Mouse (Mus musculus) inflammation-experienced regulatory T-cells, adult 6 months (primary cell): ENCODE data around the gene Pink1. TPM values are rescaled to one million over a fixed set of nuclear protein-coding genes. Genes with fewer than 3 reads are reported as not detected.

Source experiments
- ATAC-seq: one replicate; pipeline ENCODE4 v1.8.0; 2017
- polyA plus RNA-seq, 3 experiments: library from polyadenylated mRNA; unstranded; fragments of 100-300 nt; shearing (Covaris generic); gene quantifications; one replicate each; pipeline ENCODE4 v1.2.1; 2017

Pink1 gene
- polyA plus RNA-seq, 3 experiments from 2014 or later, result 6.0 to 24.7 (median 10.8) TPM

DNA sequence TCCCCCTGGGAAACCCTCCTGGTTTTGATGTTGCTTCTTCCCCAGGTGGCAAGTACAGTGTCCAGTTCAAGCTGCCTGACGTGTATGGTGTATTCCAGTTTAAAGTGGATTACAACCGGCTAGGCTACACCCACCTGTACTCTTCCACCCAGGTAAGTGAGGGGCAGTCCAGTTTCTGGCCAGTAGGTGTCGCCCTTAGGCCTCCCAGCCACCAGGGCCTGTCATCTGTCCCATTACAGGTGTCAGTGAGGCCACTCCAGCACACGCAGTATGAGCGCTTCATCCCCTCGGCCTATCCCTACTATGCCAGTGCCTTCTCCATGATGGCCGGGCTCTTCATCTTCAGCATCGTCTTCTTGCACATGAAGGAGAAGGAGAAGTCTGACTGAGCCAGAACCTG, 14.5 kb downstream of the Pink1 start:
- ATAC-seq, result no peak

DNA sequence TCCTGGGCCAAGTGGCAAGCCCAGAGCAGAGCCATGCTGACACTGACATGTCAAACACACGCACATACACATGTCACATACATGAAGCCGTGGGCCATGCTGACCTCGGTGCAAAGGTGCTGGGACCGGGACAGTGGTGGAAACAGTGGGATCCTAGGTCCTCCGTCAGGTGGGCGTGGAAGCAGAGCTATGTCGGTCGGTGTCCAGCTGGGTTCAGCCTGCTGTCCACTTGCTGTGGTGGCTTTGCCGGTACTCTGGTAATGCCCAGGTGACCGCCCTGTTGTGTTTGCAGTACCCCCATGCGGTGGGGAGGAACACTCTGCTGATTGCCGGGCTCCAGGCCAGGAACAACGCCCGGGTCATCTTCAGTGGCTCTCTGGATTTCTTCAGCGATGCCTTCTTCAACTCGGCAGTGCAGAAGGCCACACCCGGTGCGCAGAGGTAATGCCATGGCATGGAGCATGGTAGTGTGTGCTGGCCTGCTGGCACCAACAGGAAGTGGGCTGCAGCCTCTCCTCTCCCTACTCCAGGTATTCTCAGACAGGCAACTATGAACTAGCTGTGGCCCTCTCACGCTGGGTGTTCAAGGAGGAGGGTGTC, 15.7 kb downstream of the Pink1 start:
- no peak for ATAC-seq

DNA sequence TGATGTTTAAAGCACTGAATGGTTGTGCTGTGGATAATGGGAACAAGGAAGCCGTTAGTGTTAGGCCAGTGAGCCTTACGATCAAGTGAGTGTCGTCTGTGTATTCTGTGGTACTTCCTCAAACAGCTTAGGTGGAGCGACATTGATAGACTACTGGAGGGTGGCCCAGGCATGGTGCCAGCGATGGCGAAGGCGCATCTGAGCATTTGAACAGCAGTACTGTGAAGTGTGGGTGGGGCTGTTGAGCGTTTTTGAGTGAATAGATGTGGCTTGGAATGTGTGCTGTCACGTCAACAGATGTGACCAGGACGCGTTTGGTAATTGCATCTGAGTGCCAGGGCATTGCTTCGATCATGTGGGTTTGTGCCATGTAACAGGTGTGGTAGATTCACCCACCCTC, 18.4 kb downstream of the Pink1 start:
- no peak for ATAC-seq

DNA sequence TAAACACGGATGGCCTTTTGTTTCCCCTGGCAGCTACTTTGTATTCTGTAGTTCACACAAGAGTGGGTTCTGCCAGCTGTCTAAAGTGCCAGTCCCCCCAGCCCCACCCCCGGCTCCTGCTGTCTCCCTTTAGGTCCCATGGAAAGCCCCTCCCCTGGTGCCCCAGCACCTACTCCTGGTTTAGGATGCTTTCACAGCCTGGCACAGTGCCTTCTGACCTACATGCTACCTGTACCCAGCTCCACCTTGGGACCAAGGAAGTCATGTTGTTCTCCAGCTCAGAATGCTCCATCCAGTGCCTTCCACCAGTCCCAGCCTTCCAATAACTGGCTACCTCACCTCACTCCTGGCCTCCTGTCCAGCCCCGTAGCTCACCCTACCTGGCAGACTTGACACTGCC, 19.1 kb downstream of the Pink1 start:
- ATAC-seq, result no peak

DNA sequence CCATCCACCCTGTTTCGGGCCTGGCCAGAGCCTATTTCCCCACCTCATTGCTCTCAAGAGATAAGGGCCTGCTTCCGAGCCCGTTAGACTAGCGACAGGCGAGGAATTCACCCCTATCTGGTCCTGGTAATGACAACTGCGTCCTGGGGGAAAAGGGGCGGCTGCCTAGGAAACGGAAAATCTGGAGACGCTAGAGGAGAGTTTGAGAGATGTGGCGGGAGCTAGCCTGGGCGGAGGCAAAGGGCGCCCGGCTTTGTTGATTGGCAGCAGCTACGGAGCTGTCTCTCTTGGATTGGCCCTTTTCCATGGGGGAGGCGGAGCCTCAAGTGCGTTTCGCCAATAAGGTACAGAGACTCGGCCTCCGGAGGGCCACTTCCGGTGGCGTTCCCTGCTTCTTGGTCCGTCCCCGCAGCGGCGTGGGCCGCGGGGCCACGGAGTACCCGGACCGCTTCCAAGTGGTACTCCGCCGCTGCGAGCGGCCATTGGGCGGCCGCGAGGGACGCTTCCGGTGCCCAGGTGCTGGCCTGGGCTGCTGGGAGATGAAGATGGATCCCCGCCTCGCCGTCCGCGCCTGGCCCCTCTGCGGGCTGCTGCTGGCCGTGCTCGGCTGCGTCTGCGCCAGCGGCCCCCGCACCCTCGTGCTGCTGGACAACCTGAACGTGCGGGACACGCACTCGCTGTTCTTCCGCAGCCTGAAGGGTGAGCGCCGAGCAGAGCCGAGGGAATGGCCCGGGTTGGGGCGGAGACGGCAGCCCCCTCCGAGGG, 21.6 kb downstream of the Pink1 start, which contains the start of gene Ddost:
Ddost (plus strand) TSS at position 391 of the 765 bp plus-strand sequence.
- ATAC-seq, result peak; percentile 99

DNA sequence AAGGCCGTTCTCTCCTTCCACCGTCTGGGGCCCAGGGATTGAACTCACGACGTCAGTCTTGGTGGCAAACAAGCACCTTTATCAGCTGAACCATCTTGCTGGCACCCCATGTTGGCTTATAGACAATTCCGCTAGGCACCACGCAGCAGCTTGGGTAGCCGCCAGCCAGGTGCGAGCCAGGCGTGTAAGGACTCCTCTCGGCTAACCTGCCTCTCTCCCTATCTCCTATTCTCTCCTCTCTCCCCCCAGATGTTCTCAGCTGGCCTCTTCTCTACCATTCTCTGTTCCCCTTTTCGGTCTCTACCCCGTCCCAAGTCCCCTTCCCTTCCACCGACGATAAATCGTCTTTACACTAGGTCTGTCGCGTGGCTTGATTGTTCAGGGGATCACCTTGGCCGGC, 22.4 kb downstream of the Pink1 start:
- no peak for ATAC-seq

DNA sequence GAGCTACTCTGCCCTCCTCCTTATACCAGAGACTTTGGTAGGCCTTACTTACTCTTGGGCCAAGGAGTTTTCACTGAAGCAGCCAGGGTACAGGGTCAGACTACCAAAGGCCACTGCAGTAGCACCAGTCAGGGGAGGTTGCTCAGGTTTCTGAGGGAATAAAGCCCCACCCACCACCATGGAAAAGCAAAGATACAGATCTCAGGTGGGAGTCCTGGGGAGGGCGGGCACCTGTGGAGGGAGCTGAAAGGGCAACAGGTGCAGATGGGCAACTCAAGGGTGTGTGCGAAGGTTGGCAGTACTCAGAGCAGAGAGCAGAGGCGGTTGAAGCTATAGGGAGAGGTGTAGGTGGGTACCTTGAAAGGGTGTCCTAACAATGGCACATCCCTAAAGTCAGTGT, 23.1 kb downstream of the Pink1 start:
- no peak for ATAC-seq

DNA sequence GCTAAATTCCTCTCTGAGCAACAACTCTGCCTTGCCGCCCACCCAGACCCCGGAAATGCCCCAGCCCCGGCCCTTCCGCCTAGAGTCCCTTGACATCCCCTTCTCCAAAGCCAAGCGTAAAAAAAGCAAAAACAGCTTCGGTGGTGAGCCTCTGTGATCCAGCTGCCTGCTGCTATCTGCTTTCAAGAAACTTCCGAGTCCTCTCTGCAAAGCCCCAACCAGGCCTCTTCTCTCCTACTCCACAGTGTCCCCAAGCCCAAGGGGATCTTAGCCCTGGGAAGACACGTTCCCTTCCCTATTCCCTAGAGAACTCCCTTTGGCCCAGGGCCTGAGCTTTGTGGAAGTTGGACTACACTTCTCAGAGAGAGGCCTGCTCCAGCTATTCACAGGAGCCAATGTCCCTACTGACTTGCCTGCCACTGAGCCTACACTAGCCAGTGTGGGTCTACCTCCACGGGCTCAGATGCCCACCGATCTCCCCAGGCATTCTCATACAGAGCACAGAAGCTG, 24.8 kb downstream of the Pink1 start:
- no peak for ATAC-seq

DNA sequence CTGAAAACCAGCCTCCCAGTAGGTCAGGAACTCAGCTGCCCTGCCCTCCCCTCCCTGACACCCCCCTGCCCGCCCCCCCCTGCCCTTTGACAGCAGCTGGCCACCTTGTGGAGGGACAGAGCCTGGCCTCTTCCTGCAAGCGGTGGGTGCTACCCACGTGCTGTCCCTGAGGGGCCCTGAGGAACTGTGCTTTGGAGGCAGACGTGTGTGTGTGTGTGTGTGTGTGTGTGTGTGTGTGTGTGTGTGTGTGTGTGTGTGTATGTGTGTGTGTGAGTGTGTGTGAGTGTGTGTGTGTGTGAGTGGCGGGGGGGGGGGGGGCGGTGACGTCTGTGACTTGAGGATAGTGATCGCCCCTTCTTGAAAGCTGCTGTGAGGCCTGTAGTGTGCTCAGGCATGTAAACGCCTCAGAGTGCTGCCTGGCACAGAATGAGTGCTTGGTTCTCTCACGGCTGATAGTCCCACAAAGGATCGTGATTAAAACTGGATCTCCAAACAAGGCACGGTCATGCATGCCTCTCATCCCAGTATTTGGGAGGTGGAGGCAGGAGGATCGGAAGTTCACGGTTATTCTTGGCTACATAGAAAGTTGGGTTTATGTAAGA, 32.1 kb downstream of the Pink1 start:
- ATAC-seq, result no peak

DNA sequence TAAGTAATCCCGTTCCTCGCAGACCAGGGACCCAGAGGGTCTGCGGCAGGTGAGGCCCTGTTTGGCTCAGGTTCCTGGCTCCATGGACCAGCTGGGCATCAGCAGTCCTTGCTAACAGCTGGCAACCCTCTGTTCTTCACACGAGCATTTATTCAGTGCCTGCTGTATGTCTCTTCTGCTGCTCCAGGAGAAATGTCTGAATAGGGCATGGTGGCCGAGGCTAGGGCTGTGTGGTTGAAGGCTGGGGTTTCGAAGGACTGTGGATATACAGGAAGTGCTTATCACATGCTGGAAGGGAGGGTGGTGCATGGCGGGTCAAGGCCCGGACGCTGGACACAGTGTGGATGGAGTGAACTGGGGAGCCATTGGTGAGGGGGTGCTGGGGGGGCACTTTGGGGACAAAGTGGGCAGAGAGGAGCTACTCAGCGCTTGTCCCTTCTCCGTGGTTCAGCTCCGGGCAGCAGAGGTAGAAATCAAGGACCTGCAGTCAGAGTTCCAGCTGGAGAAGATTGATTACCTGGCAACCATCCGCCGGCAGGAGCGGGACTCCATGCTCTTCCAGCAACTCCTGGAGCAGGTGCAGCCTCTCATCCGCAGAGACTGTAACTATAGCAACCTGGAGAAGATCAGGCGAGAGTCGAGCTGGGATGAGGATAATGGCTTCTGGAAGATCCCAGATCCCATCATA, 32.7 kb downstream of the Pink1 start:
- no peak for ATAC-seq

DNA sequence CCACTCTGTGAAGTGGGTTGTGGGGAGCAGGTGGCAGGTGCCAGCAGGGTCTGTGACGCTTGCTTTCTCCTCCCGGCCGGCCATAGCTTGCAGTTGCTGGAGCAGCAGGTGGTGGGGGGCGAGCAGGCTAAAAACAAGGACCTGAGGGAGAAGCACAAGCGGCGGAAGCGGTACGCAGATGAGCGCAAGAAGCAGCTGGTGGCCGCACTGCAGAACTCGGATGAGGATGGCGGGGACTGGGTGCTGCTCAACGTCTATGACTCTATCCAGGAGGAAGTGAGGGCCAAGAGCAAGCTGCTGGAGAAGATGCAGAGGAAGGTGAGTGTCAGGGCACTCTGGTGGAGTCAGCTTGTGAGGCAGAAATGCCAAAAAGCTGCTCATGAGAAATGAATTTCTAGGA, 34.1 kb downstream of the Pink1 start:
- ATAC-seq, result no peak

DNA sequence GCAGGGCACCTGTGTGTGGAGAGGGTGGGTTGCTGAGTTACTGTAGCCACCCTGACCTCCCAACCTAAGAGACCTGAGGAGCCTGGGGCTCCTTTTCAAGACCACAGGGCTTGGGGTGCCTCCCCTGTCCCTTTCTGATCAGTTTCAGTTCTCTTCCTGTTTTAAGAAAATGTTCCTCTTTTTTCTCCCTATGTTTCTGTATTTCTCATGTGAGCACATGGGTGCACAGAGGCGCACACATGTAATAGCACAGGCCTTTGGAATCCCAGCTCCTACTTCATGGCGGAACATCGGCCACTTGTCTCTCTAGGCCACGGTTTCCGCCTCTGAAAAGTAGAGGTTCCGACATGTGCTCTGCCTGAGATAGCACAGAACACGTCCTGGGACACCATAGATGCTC, 37.4 kb downstream of the Pink1 start:
- no peak for ATAC-seq

DNA sequence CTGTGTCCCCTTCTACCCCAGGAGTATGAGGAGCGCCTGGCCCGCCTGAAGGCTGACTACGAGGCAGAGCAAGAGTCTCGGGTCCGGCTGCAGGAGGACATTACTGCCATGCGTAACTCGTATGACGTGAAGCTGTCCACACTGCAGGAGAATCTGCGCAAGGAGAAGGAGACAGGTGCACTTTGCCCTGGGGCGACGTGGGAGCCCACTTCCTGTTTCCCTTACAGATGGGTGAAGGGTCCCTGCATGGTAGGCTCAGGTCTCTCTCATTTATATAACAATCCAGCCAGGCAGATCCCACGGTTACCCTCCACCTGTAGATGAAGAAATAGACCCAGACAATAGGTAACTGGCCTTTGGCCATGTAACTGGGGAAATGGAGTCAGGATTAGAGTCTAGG, 39.7 kb downstream of the Pink1 start:
- ATAC-seq, result no peak

DNA sequence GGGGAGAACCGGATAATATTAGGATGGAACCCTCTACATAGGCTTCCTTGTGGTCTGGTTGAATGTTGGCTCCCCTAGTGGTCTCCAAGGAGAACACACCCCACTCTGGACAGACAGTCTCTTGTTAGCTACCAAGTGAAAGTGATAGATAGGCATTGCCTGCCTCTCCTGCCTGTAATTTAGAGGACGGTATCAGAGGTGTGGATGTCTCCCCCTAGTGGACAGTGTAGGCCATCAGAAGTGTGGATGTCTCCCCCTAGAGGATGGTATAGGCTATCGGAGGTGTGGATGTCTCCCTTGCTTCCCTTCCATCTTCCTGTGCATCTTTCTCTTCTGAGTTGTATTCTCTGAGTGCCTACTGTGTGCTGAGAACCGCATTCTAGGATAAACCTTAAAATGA, 43.3 kb downstream of the Pink1 start:
- ATAC-seq, result peak; percentile 91

DNA sequence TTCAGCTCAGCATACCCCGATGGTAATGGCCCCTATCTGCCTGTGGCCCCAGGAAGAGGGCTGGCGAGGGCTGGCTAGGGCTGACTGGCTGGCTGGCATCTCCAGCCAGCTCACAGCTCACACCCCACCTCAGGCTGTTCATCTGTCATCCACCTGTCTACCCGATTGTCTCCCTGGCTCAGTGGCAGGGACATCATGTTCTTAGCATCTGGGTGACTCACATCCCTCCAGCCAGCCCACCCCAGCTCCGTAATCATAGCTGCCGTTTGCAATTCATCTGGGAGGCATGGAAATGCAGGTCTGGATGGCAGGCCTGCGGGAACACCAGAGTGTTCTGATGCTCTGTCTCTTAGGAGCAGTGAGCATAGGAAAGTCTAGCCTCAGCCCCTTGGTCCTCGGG, 47.8 kb downstream of the Pink1 start:
- no peak for ATAC-seq

DNA sequence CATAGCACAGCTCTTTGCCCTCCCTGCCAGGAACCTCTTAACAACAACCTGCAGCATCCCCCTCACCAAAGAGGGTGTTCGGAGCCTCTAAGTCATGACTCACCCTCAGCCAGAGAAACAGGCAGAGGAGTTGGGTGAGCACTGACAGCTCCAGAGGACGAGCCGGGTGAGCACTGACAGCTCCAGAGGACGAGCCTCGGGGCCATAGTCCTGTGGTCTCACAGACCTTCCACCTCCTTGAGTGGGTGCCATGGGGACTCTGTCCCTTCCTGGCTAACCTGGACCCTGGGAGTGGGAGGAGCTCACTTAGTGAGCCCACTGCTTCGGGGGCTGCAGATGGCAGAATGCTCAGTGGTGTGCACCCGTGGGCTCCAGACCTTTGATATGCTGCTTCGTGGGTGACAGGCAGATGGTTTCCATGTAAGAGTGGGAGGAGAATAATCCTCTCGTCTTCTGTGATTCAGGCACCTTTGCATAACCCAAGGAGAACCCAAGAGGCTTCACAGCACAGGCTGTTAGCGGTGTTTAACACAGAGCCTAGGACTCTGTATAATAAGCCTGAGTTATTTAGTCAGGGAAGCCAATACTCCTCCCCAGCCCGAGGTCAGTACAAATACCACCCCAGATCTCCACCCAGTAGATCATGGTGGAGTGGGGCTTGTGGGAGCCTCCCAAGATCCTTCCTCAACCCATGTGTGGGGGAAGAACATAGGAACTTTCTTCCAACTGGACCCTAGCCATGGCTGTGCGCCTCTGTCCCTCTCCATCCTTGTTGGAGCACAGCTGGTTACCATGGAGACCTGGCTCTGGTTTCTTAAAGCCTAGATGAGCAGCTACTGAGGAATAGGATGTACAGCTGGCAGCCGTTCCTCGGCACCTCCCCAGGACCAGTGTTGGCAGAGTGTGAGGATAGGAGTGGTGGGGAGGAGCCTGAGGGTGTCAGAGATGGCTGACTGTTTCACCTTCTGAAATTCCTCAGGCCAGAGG, 53.8 kb downstream of the Pink1 start:
- ATAC-seq, result no peak

DNA sequence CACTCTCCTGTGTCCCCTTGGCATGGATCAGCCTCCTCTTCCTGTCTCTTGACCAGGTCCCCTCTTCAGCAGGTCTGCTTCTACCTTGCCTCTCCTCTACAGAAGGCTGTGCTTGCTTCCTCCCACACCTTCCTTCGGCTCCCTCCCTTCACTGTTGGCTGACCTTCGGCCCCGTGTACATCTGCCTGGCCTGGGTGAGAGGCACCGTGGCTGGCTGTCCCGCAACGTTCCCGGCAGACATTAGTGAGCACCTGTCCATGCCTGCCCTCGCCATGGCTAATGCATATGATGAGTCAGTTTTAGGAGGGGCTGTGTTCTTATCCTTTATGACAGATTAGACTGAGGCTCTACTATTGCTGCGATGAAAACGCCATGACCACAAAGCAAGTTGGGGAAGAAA, 58.2 kb downstream of the Pink1 start:
- no peak for ATAC-seq

Other genes starting within 250 kb of the Pink1 start
- gene Hp1bp3, start 110.0 kb downstream of the Pink1 start, polyA plus RNA-seq, result 100 to 1,000 TPM; 144 to 154 (median 152) TPM
- under 1 TPM; 0.16 to 0.53 (median 0.21) TPM for gene Sh2d5, start 75.9 kb downstream of the Pink1 start, polyA plus RNA-seq
- not detected for gene Kif17, start 75.9 kb downstream of the Pink1 start, polyA plus RNA-seq
- gene Ddost, start 21.6 kb downstream of the Pink1 start, polyA plus RNA-seq, result 100 to 1,000 TPM; 101 to 118 (median 104) TPM
- gene Cda, start 41.7 kb upstream of the Pink1 start, polyA plus RNA-seq, result not detected
- not detected for gene Fam43b, start 70.2 kb upstream of the Pink1 start, polyA plus RNA-seq
- gene Mul1, start 108.4 kb upstream of the Pink1 start, polyA plus RNA-seq, result 10 to 100 TPM; 11.9 to 16.6 (median 14.9) TPM
- gene Camk2n1, start 128.0 kb upstream of the Pink1 start, polyA plus RNA-seq, result 1 to 10 TPM; 1.0 to 2.1 (median 1.2) TPM